Mouse (Mus musculus) hindbrain, embryonic 14.5 days (tissue): ENCODE results near the gene Ttc27. TPM values are rescaled to one million over a fixed set of nuclear protein-coding genes. Genes with fewer than 3 reads are reported as not detected.
"Not testable (repeated sequence)": the region's sequence is repeated elsewhere in the genome, so short reads cannot be mapped to it uniquely, and the experiment has no call there.

Source experiments
- ATAC-seq: fragments of 200-750 bp; cut with Nextera tagmentation; 2 replicates; pipeline ENCODE4 v1.8.0; 2017; ENCODE audit warnings: moderate number of reproducible peaks, mild to moderate bottlenecking, moderate TSS enrichment, moderate library complexity; ENCODE audit not compliant: low FRiP score
- DNase-seq: peaks from one replicate; pipeline ENCODE4 v3.0.0-alpha.2; 2015; ENCODE audit warnings: low spot score
- H3K27ac ChIP-seq: fragments of 300-500 bp; sonication (generic); 2 replicates; pipeline ENCODE4 v1.5.1; 2014; ENCODE audit warnings: mild to moderate bottlenecking, moderate library complexity
- H3K27me3 ChIP-seq: fragments of 300-500 bp; sonication (generic); 2 replicates; pipeline ENCODE4 v1.6.1; 2014; ENCODE audit warnings: mild to moderate bottlenecking, low read length, mixed read lengths; ENCODE audit not compliant: control insufficient read depth, insufficient read depth
- H3K36me3 ChIP-seq: fragments of 300-500 bp; sonication (generic); replicated peaks from 2 replicates; pipeline ENCODE4 v1.6.1; 2014; ENCODE audit not compliant: control insufficient read depth, insufficient read depth
- H3K4me1 ChIP-seq: fragments of 300-500 bp; sonication (generic); replicated peaks from 2 replicates; pipeline ENCODE4 v1.6.1; 2014; ENCODE audit warnings: antibody characterized with exemption, low read length, mixed read lengths; ENCODE audit not compliant: control insufficient read depth, insufficient read depth
- H3K4me2 ChIP-seq: fragments of 300-500 bp; sonication (generic); replicated peaks from 2 replicates; pipeline ENCODE4 v1.6.1; 2014; ENCODE audit warnings: mild to moderate bottlenecking, moderate library complexity
- H3K4me3 ChIP-seq: fragments of 300-500 bp; sonication (generic); replicated peaks from 2 replicates; pipeline ENCODE4 v1.5.1; 2014; ENCODE audit warnings: mild to moderate bottlenecking, low read length
- H3K9ac ChIP-seq: fragments of 300-500 bp; sonication (generic); 2 replicates; pipeline ENCODE4 v1.6.1; 2014
- H3K9me3 ChIP-seq: fragments of 300-500 bp; sonication (generic); 2 replicates; pipeline ENCODE4 v1.6.1; 2016; ENCODE audit warnings: low read length; ENCODE audit not compliant: control insufficient read depth
- WGBS: fragments of 180-500 bp; shearing (Covaris S2); extraction: QIAGEN DNeasy Blood & Tissue Kit; methylation state at CpG from one replicate; pipeline ENCODE4 v1.1.7; 2014; 5-methylcytosine and 5-hydroxymethylcytosine counted together
- polyA plus RNA-seq: library from polyadenylated mRNA; unstranded; fragments of >200 nt; fragmentation: Nextera tagmentation; extraction: Ambion mirVana; gene quantifications from 2 replicates; pipeline ENCODE4 v1.2.1, GENCODE M21; 2014

The Ttc27 gene
- polyA plus RNA-seq, result 20.9 and 21.2 TPM in 2 replicates

DNA sequence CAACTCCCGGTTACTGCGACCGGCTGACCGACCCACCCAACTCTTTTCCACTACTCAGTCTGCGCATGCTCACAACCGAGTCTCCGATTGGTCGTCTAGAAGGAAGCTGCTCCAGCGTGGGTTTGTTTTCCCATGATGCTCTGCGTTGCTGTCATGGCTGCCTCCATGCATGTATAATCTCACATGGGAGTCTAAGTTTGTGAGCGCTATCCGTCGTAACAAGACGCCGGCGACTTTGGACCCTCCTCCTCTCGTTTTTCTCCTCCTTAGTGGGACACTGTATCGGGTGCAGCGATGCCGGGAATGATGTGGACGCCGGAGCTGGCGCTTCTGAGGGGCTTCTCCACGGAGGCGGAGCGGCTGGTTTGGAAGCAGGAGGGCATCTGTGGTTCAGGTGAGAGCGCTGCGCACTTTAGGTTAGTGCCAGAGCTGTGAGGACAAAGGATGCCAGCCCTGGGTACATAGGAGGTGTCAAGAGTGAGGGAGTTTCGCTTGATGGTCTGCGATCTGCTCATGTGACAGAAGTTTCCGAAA lies at the start of gene Ttc27:
Gene Ttc27 (plus strand): TSS at position 115 of the 534 bp plus-strand sequence.
- H3K4me3 ChIP-seq, result peak within 1 kb of the TSS; percentile 66
- peaks cover 19% of the 10 kb centered on the region for H3K36me3 ChIP-seq
- no peaks in the 10 kb centered on the region for H3K27me3 ChIP-seq
- H3K9ac ChIP-seq, result peak within 1 kb of the TSS; percentile 55
- H3K9me3 ChIP-seq, result no peaks in the 10 kb centered on the region
- peak; percentile 99 for DNase-seq
- peaks cover 8% of the 10 kb centered on the region for H3K4me1 ChIP-seq
- peak; percentile 95 for ATAC-seq
- H3K4me2 ChIP-seq, result peak within 1 kb of the TSS; percentile 65
- WGBS, result under 1% methylated on average over 31 of the region's 31 CpGs
- no peak within 1 kb of the TSS for H3K27ac ChIP-seq

DNA sequence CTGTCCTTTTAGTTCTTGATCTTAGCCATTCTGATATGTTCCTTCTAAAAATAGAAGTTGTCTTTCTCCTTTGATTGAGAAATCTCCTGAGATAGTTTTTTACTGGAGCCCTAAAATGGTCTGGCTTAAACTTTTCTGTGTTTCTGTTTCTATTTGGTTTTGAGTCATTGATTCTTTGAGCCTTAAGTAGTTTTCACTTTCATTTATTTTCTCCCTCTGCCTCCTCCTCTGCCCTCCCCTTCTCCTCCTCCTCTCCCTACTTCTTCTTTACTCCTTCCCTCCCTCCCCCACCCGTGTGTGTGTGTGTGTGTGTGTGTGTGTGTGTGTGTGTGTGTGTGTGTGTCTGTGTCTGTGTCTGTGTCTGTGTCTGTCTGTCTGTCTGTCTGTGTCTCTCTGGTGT lies 49.5 kb upstream of the Ttc27 start:
- H3K9ac ChIP-seq, result no peak overlapping the region
- WGBS, result 83% methylated on average over 1 of the region's 1 CpGs
- H3K4me1 ChIP-seq, result no peaks in the 10 kb centered on the region
- H3K4me2 ChIP-seq, result no peak overlapping the region
- no peak for DNase-seq
- H3K4me3 ChIP-seq, result no peak overlapping the region
- ATAC-seq, result no peak
- peaks cover 86% of the 10 kb centered on the region for H3K36me3 ChIP-seq
- H3K27ac ChIP-seq, result no peak overlapping the region
- H3K27me3 ChIP-seq, result no peaks in the 10 kb centered on the region
- no peaks in the 10 kb centered on the region for H3K9me3 ChIP-seq

DNA sequence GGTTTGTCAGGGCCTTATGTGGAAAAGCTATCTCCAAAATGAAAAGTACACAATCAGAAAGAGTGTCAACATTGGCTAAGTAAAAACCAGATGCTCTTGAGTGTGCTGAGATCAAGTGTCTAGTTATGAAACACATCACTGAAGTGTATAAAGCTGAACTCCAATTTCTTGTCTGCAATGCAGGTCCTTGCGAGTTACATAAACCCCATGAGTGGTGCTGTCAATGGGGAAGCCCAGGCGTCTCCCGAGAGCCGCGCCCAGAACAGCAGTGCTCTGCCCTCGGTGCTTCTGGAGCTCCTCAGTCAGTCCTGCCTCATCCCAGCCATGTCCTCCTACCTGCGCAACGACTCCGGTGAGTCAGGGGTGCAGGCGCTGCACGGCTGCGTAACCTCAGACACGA lies 47.5 kb upstream of the Ttc27 start:
- Histone ChIP-seq H3K4me3 (no peak overlapping the region), H3K27ac (no peak overlapping the region), H3K4me2 (no peak overlapping the region), H3K27me3 (no peaks in the 10 kb centered on the region), H3K9ac (no peak overlapping the region), H3K36me3 (peaks cover 72% of the 10 kb centered on the region), H3K9me3 (no peaks in the 10 kb centered on the region), H3K4me1 (no peaks in the 10 kb centered on the region)
- DNase-seq (no peak), ATAC-seq (no peak)
- WGBS, result 96% methylated on average over 13 of the region's 13 CpGs

- Histone ChIP-seq H3K27ac (no peak overlapping the region), H3K4me1 (no peaks in the 10 kb centered on the region), H3K4me3 (no peak overlapping the region), H3K9me3 (no peaks in the 10 kb centered on the region), H3K4me2 (no peak overlapping the region), H3K9ac (no peak overlapping the region), H3K27me3 (no peaks in the 10 kb centered on the region), H3K36me3 (peaks cover 67% of the 10 kb centered on the region)
- ATAC-seq (no peak), DNase-seq (no peak)
- WGBS, result 92% methylated on average over 4 of the region's 4 CpGs
Measured at GRCm38 (mm10) chr17:74672446-74672845, 45.1 kb upstream of the Ttc27 start.

- DNase-seq (peak; percentile 74), ATAC-seq (no peak)
- Histone ChIP-seq H3K4me1 (no peaks in the 10 kb centered on the region), H3K9me3 (no peaks in the 10 kb centered on the region), H3K4me3 (no peak overlapping the region), H3K27ac (no peak overlapping the region), H3K36me3 (peaks cover 73% of the 10 kb centered on the region), H3K9ac (no peak overlapping the region), H3K4me2 (no peak overlapping the region), H3K27me3 (no peaks in the 10 kb centered on the region)
Measured at GRCm38 (mm10) chr17:74673251-74673650, 44.3 kb upstream of the Ttc27 start.

DNA sequence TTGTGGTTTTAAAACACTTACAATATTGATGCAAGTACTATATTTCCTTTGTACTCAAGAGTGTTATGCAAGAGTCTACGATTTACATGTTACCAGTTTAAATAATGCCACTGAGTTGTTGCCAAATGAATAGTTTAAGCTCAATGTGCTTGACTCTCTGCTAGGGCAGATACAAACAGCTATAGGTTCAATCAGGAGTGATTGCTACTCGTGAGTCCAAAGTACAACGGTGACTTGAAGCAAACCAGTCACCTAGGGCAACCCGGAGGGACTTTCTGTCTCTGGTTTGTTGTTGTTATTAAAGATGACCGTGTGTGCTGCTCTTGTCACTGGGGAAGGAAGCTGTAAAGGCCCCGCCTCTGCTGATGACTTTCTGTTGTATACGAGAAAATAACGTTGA lies 39.5 kb upstream of the Ttc27 start:
- H3K4me3 ChIP-seq, result no peak overlapping the region
- ATAC-seq, result no peak
- H3K4me2 ChIP-seq, result no peak overlapping the region
- H3K36me3 ChIP-seq, result peaks cover 39% of the 10 kb centered on the region
- no peak for DNase-seq
- H3K9me3 ChIP-seq, result no peaks in the 10 kb centered on the region
- WGBS, result 95% methylated on average over 8 of the region's 8 CpGs
- no peaks in the 10 kb centered on the region for H3K4me1 ChIP-seq
- no peak overlapping the region for H3K9ac ChIP-seq
- no peaks in the 10 kb centered on the region for H3K27me3 ChIP-seq
- no peak overlapping the region for H3K27ac ChIP-seq

DNA sequence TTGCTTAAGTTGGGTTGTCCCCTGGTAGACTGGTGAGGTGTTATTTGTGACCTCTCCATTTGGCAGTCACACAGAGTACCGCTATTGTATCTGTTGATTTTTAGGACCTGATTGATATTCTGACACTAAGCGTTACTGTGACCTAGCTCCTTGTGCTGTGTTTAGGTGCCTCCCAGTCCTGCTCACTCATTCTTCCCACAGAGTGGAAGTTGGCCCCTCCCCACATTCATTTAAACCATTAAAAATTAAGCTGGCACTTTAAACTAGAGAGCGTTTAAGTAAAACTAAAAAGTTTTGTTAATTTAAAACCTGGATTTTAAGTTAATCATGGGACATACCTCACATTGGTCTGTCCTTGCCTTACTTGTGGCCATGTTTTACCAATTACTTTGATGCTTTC lies 32.6 kb upstream of the Ttc27 start:
- ATAC-seq (no peak), DNase-seq (no peak)
- Histone ChIP-seq H3K36me3 (peaks cover 17% of the 10 kb centered on the region), H3K9ac (no peak overlapping the region), H3K9me3 (no peaks in the 10 kb centered on the region), H3K4me3 (no peak overlapping the region), H3K4me1 (no peaks in the 10 kb centered on the region), H3K27me3 (no peaks in the 10 kb centered on the region), H3K4me2 (no peak overlapping the region), H3K27ac (no peak overlapping the region)
- WGBS, result 92% methylated on average over 3 of the region's 3 CpGs

GRCm38 (mm10) chr17:74688555-74688954 lies 29.0 kb upstream of the Ttc27 start:
- no peaks in the 10 kb centered on the region for H3K4me1 ChIP-seq
- 89% methylated on average over 2 of the region's 2 CpGs for WGBS
- no peak overlapping the region for H3K4me2 ChIP-seq
- H3K27ac ChIP-seq, result no peak overlapping the region
- DNase-seq, result no peak
- no peak overlapping the region for H3K4me3 ChIP-seq
- ATAC-seq, result no peak
- H3K27me3 ChIP-seq, result no peaks in the 10 kb centered on the region
- no peaks in the 10 kb centered on the region for H3K9me3 ChIP-seq
- peaks cover 48% of the 10 kb centered on the region for H3K36me3 ChIP-seq
- no peak overlapping the region for H3K9ac ChIP-seq

DNA sequence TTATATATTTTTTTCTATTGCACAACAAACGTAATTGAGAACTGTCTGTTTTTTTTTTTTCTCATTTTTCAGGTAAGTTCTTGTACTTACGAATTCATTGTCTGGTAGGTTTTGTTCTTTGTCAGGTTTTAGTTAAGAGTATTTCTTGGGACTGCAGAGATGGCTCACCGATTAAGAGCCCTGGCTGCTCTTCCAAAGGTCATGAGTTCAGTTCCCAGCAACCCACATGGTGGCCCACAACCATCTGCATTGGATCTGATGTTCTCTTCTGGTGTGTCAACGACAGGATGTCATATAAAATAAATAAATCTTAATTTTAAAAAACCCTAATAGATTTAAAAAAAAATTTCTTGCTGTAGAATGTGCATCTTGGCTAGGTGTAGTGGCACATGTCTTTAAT lies 28.1 kb upstream of the Ttc27 start:
- H3K9me3 ChIP-seq, result no peaks in the 10 kb centered on the region
- 93% methylated on average over 4 of the region's 4 CpGs for WGBS
- peaks cover 52% of the 10 kb centered on the region for H3K36me3 ChIP-seq
- H3K9ac ChIP-seq, result no peak overlapping the region
- no peak overlapping the region for H3K4me3 ChIP-seq
- no peak overlapping the region for H3K4me2 ChIP-seq
- no peaks in the 10 kb centered on the region for H3K4me1 ChIP-seq
- ATAC-seq (no peak), DNase-seq (no peak)
- H3K27me3 ChIP-seq, result no peaks in the 10 kb centered on the region
- H3K27ac ChIP-seq, result no peak overlapping the region

- H3K4me3 ChIP-seq, ATAC-seq, DNase-seq, H3K9ac ChIP-seq, H3K4me1 ChIP-seq, H3K4me2 ChIP-seq, H3K9me3 ChIP-seq, H3K27me3 ChIP-seq, H3K27ac ChIP-seq: not testable (repeated sequence)
- H3K36me3 ChIP-seq, result peaks cover 69% of the 10 kb centered on the region
- 98% methylated on average over 2 of the region's 2 CpGs for WGBS
Measured at GRCm38 (mm10) chr17:74701661-74702060, 15.9 kb upstream of the Ttc27 start.
